Mouse (Mus musculus) 3134 (cell line): ENCODE data around the gene Rcn1.

Source experiments
- DNase-seq: peaks from one replicate; pipeline ENCODE4 v3.0.0-alpha.2; 2011; ENCODE audit warnings: low spot score; ENCODE audit not compliant: insufficient read length; ENCODE audit errors: extremely low read depth

The Rcn1 gene

GRCm38 (mm10) chr2:105399085-105399891, at the start of gene Rcn1:
TSS of gene Rcn1 (minus strand) at chr2:105399319.
- DNase-seq, result peak; percentile 90

DNA sequence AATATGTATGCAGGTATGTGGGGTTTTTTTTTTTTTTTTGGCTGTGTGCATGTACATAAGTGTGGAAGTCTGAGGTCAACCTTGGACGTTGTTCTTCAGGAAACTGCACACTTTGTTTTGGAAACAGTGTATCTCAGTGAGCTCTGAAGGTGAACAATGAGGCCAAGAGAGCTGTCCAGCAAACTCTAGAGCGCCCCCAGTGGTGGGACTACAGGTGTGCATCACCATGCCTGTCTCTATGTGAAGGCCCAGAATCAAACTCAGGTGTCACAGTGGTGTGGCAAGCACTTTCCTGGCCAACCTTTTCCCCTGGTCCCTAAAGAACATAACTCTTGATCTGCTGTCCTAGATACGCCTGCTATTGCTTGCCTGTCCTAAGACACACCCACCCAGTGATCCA, 45.0 kb upstream of the Rcn1 start:
- DNase-seq, result no peak

DNA sequence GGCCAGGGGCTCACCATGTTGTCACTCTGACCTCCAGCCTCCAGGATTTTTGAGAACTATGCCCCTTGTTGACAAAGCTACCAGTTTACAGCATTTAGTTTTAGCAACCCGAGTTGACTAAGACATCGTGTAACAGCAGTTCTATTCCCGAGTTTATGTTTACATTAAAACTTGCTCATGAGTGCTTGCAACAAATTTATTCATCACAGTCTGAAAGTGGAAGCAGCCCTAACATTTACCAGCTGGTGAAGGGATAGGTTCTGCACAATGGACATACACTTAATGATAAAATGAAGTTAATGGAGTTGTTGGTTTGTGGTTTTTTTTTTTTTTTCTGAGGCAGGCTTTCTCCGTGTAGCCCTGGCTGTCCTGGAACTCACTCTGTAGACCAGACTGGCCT, 39.9 kb upstream of the Rcn1 start:
- DNase-seq, result no peak

- no peak for DNase-seq
Observed at GRCm38 (mm10) chr2:105438525-105438924, 39.4 kb upstream of the Rcn1 start.

GRCm38 (mm10) chr2:105432927-105433326, 33.8 kb upstream of the Rcn1 start:
- DNase-seq, result no peak

- no peak for DNase-seq
Observed at GRCm38 (mm10) chr2:105430373-105430772, 31.3 kb upstream of the Rcn1 start.

DNA sequence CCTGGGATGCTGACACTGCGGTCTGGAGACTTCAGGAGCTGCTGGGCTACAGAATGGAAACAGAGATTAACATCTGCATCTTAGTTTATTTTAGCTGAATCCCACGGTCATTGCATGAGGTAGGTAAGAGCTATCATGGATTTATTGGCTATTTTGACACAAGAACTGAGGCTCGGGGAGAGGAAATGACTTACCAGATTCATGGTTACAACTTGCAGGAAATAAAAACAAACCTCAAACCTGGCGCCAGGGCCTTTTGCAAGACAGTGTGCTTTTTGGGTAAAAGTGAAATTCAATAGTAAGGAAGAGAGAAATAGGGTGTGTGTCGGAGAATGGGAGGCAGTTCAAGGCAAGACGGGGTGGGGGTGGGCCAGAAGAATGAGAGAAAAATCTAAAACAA, 30.8 kb upstream of the Rcn1 start:
- DNase-seq, result no peak

DNA sequence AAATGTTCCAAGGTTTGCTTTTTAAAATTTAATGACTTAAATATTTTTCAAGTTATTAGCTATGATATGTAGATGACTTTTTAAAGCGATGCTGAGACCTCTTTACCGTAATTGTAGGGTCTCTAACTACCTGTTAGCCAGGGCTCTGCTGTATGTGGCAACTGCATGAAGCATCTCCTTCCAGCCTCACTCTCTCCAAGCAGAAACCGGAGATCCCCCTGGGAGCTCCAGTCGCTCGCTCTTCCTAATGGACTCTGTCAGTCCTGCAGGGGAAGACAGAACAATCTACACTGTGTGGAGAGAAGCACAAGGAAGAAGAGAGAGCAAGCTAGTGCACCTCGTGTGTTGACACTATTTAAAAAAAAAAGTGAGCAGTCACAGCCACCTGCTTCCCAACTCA, 29.3 kb upstream of the Rcn1 start:
- no peak for DNase-seq

DNA sequence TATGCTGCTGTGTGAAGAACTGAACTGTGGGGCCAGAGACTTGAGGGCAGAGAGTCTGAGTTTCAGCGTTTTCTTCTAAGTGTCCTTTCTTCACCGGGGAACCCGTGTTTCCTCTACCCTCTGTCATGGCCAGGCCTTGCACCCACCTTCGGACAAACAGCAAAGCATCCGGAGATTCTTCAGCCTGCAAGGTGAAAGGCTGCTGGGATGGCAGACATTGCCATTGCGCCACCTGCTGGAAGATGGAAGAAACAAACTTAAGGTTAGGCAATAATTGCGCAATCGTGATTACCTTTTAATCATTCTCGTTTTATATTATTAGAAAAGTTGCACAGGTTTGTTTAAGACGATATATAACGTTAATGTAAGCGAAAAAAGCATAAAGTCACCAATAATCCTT, 28.9 kb upstream of the Rcn1 start:
- peak; percentile 16 for DNase-seq

DNA sequence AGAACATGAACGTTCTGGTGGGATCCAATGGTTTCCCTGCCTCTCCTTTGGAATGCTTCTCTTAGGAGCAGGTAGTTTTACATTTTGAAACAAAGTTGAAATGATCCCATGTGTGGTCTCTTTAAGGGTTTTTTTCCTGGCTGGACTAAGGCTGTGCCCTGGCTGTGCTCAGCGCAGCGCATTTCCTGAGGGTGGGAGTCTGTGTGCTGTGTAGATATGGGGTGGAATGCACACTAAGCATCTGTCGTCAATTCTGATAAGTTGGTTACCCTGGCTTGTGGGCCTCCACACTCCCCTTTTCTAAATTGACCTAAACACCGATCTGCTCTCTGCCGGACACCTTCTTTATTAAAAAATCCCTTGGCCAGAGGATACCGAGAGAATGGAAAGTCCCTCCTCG, 28.3 kb upstream of the Rcn1 start:
- DNase-seq, result no peak

GRCm38 (mm10) chr2:105418629-105419227, 19.6 kb upstream of the Rcn1 start:
- DNase-seq, result no peak

GRCm38 (mm10) chr2:105417663-105418062, 18.5 kb upstream of the Rcn1 start:
- no peak for DNase-seq

DNA sequence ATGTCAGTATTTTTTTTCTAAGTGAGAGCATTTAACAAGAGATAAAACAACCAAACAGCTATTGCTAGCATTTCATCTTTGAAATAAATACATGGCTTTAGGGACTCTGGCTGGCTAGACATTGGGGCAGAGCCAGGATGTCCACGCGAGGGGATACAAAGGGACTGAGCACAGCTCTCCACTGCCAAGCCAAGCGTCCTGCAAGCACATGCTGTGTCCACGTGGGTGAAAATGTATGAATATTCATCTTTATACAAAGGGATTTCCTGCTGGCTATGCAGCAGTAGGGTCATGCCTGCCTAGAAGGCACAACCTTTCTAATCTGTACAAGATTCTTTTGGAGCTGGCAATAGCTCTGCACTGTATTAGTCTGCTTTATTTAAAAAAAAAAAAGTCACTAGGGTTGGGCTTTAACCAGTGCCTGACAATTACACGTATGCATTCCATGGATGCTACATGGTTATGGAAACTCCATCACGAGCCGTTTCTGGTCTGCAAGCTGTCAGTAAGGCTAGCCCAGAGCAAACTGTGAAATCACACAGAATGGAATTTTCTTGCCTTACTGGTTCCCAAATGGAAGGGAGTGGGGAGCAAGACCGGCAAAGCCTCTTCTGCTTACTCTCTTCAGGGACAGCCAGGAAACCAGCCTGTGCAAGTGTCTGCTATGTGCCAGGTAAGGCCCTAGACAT, 17.7 kb upstream of the Rcn1 start:
- no peak for DNase-seq

DNA sequence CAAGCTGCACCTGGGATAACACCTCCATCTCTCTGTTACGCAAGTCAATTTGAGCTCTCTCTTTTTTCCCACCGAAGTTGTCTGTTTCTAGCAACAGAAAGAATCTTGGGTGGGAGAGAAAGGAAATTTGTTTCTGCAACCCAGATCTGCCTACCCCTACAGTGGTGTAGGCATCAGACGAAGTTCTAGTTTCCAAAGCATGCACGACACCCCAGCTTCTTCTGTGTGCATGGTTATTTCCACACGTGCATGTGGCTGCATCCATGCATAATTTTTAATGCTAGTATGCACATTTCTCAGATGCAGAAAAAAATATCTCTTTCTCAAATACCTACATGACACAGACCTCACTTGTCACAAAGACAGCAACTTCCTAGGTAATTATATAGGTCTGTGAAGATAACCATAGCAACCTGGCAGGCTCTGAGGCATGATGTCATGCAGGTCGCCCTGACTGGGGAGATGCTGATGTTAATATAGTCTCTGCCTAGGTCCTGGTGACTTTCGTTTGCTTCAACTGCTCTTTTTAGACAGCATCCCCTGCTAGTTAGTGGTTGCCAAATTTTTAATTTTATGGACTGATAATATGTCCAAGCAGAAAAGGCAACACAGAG, 17.0 kb upstream of the Rcn1 start:
- DNase-seq, result no peak

- DNase-seq, result no peak
Observed at GRCm38 (mm10) chr2:105414309-105414708, 15.2 kb upstream of the Rcn1 start.

- DNase-seq, result no peak
Observed at GRCm38 (mm10) chr2:105409253-105409652, 10.1 kb upstream of the Rcn1 start.

GRCm38 (mm10) chr2:105408511-105408910, 9.4 kb upstream of the Rcn1 start:
- peak; percentile 28 for DNase-seq

DNA sequence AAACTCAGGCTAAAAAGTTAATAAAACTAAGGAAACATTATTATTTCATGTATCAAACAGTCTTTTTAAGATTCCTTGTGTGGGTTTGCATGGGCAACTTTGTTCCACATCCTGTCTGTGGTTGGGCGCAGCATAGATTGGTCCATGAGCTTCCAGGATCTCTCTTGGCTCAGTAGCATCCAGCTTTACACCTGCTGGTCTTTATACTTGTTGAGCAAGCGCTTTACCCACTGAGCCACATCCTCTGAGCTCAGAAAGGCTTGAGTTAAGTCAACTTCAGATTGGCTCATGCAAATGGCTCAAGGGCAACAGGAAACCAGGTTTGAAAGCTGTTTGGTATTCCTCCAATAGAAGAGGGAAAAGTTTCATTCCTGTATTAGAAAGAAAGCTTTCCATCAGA, 3.1 kb upstream of the Rcn1 start:
- DNase-seq, result no peak

GRCm38 (mm10) chr2:105400558-105400957, 1.4 kb upstream of the Rcn1 start:
- DNase-seq, result no peak

GRCm38 (mm10) chr2:105398636-105399084, 459 bp downstream of the Rcn1 start:
- DNase-seq, result no peak

DNA sequence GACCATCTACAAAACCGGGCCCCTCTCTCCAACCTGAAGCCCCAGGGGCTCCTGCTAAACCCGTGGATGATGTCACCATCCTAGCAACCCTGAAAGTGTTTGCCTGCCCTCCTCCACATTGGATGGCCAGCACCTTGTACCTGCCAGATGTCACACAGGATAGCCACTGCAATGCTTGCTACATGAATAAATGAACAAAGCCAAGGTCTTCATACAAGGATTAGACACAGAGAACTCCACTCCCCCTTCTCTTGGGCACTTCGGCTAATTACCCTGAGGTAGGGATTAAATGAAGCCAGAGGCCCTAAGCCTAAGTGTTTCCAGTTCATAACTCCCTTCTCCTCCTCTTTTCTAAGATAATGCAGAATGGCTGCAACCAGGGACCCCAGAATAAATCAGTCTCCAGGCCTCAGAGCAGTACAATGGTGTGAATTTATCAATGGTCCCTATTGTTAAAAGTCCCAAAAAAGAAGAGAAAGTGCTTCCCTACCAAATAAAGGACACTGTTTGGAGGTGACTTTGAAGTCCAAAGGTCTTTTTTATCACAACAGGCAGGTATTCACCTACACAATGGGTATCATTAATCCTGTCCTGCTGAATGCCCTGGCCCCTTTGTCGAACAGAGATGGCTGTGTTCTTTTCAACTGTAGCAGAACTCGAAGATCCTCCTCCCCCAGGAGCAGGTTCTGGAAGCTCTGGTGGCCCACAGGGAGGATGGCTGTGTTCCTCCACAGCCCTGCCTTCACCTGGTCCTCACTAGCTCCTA, 1.5 kb downstream of the Rcn1 start:
- no peak for DNase-seq
